Mouse (Mus musculus): ENCODE data around the gene Coro1a. TPM values are rescaled to one million over a fixed set of nuclear protein-coding genes. Genes with fewer than 3 reads are reported as not detected.
A peak's percentile ranks its signal among the peaks of the same experiment; 100 is the strongest.

Coro1a gene
- polyA plus RNA-seq, 1 experiment, result 229 TPM

DNA sequence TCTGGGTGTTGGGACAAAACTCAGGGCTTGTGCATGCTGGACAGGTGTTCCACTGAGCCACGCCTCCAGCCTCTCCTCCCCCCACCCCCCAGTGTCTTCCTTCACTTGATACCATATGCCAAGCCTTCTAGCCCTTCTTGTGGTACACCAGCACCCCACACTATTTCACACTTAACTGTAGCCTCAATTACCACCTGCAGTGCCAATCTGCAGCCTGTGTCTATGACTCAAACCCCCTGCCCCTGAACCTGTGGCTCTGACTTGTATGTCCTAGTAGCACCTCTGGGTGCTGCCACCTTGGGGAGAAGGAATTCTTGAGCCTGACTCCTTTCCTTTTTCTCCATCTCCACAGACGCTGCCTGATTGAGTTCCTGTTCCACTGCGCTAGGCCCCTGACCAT is 4.3 kb upstream of the Coro1a start:
- no peak for DNase-seq
- Histone ChIP-seq H3K4me3 (replicated peaks; ENCODE audit: extremely low read depth, low read depth, low read length) (no peak overlapping the region), H3K4me1 (ENCODE audit: control insufficient read depth, insufficient read depth, low read length) (no peaks in the 10 kb centered on the region)
- TF ChIP-seq CTCF (IDR thresholded peaks at IDR 0.05; ENCODE audit: insufficient read depth, low read length) (no peak), POLR2A (IDR thresholded peaks at IDR 0.05; ENCODE audit: borderline replicate concordance, extremely low read depth, low read depth, low read length) (no peak)
- 73% methylated on average over 3 of the region's 3 CpGs for WGBS

- 47% methylated on average over 4 of the region's 4 CpGs for WGBS
- Histone ChIP-seq H3K4me3 (replicated peaks; ENCODE audit: extremely low read depth, low read depth, low read length) (no peak overlapping the region), H3K4me1 (ENCODE audit: control insufficient read depth, insufficient read depth, low read length) (no peaks in the 10 kb centered on the region)
- TF ChIP-seq POLR2A (IDR thresholded peaks at IDR 0.05; ENCODE audit: borderline replicate concordance, extremely low read depth, low read depth, low read length) (no peak), CTCF (IDR thresholded peaks at IDR 0.05; ENCODE audit: insufficient read depth, low read length) (no peak)
- DNase-seq, result no peak
Observed at GRCm38 (mm10) chr7:126710266-126710665, 2.7 kb upstream of the Coro1a start.

- WGBS, result 73% methylated on average over 10 of the region's 10 CpGs
- Histone ChIP-seq H3K4me1 (ENCODE audit: control insufficient read depth, insufficient read depth, low read length) (no peaks in the 10 kb centered on the region), H3K4me3 (replicated peaks; ENCODE audit: extremely low read depth, low read depth, low read length) (no peak overlapping the region)
- DNase-seq, result no peak
- TF ChIP-seq POLR2A (IDR thresholded peaks at IDR 0.05; ENCODE audit: borderline replicate concordance, extremely low read depth, low read depth, low read length), result no peak
- no peak for TF ChIP-seq CTCF (IDR thresholded peaks at IDR 0.05; ENCODE audit: insufficient read depth, low read length)
Observed at GRCm38 (mm10) chr7:126708175-126708952, 777 bp upstream of the Coro1a start.

GRCm38 (mm10) chr7:126704121-126704980 is 3.2 kb downstream of the Coro1a start:
- peak; percentile 24; the same call in 1 of the 2 replicates for TF ChIP-seq POLR2A (IDR thresholded peaks at IDR 0.05; ENCODE audit: borderline replicate concordance, extremely low read depth, low read depth, low read length)
- no peak for TF ChIP-seq CTCF (IDR thresholded peaks at IDR 0.05; ENCODE audit: insufficient read depth, low read length)
- WGBS, result 3% methylated on average over 39 of the region's 39 CpGs
- Histone ChIP-seq H3K4me3 (replicated peaks; ENCODE audit: extremely low read depth, low read depth, low read length) (peak overlapping the region; percentile 62), H3K4me1 (ENCODE audit: control insufficient read depth, insufficient read depth, low read length) (no peaks in the 10 kb centered on the region)
- DNase-seq, result peak; percentile 61

DNA sequence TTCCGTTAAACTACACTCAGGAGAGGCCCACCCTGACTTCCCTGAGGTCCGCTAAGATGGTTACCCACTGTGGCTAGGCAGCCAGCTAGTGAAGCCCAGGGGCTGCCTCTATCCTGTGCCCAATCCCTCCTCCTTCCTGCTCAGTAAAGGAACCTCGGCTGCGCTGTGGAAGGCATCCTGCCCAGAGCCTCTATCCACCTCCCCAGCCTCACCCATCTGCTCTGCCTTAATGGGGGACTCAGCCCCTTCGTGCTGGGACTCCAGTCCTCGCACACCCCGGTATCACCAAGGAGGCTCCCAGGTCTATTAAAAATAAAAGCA is 3.9 kb downstream of the Coro1a start:
- no peaks in the 10 kb centered on the region for H3K4me1 ChIP-seq (ENCODE audit: control insufficient read depth, insufficient read depth, low read length)
- WGBS, result 18% methylated on average over 7 of the region's 7 CpGs
- TF ChIP-seq POLR2A (IDR thresholded peaks at IDR 0.05; ENCODE audit: borderline replicate concordance, extremely low read depth, low read depth, low read length) (no peak), CTCF (IDR thresholded peaks at IDR 0.05; ENCODE audit: insufficient read depth, low read length) (no peak)
- no peak for DNase-seq
- H3K4me3 ChIP-seq (replicated peaks; ENCODE audit: extremely low read depth, low read depth, low read length), result peak overlapping the region; percentile 62

- TF ChIP-seq POLR2A (IDR thresholded peaks at IDR 0.05; ENCODE audit: borderline replicate concordance, extremely low read depth, low read depth, low read length) (peak; percentile 20; the same call in 1 of the 2 replicates), CTCF (IDR thresholded peaks at IDR 0.05; ENCODE audit: insufficient read depth, low read length) (no peak)
- Histone ChIP-seq H3K4me1 (ENCODE audit: control insufficient read depth, insufficient read depth, low read length) (no peaks in the 10 kb centered on the region), H3K4me3 (replicated peaks; ENCODE audit: extremely low read depth, low read depth, low read length) (peak overlapping the region; percentile 62)
- DNase-seq, result no peak
- 69% methylated on average over 12 of the region's 12 CpGs for WGBS
Observed at GRCm38 (mm10) chr7:126702861-126703756, 4.5 kb downstream of the Coro1a start.

DNA sequence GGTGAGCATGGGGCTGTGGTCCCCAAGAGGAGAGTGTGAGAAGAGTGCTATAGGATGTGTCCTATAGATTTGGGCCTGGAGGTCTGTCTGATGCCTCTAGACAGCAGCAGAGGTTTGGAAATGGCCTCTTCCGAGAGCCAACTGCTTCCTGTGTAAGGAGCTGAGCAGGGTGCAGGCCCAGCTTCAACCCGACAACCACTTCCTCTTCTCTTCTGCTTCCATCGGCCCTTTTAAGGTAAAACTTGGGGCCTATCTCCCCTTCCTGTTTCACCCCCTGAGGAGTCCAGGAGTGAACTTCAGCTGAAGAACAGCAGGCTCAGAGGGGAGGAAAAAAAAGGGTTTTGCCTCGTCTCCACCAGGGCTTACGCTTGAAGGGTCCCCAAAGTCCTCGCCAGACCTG is 5.2 kb downstream of the Coro1a start:
- Histone ChIP-seq H3K4me3 (replicated peaks; ENCODE audit: extremely low read depth, low read depth, low read length) (peak overlapping the region; percentile 40), H3K4me1 (ENCODE audit: control insufficient read depth, insufficient read depth, low read length) (no peaks in the 10 kb centered on the region)
- WGBS, result 63% methylated on average over 6 of the region's 6 CpGs
- TF ChIP-seq CTCF (IDR thresholded peaks at IDR 0.05; ENCODE audit: insufficient read depth, low read length) (no peak), POLR2A (IDR thresholded peaks at IDR 0.05; ENCODE audit: borderline replicate concordance, extremely low read depth, low read depth, low read length) (no peak)
- DNase-seq, result no peak

GRCm38 (mm10) chr7:126701559-126702357 is 5.8 kb downstream of the Coro1a start:
- Histone ChIP-seq H3K4me3 (replicated peaks; ENCODE audit: extremely low read depth, low read depth, low read length) (peak overlapping the region; percentile 23), H3K4me1 (ENCODE audit: control insufficient read depth, insufficient read depth, low read length) (no peaks in the 10 kb centered on the region)
- TF ChIP-seq POLR2A (IDR thresholded peaks at IDR 0.05; ENCODE audit: borderline replicate concordance, extremely low read depth, low read depth, low read length), result no peak
- TF ChIP-seq CTCF (IDR thresholded peaks at IDR 0.05; ENCODE audit: insufficient read depth, low read length), result no peak
- WGBS, result 51% methylated on average over 24 of the region's 24 CpGs
- DNase-seq, result no peak

Measured in lung, adult 2 months (tissue).